Mouse (Mus musculus) spleen, adult 10 weeks (tissue): Measurements from ENCODE around the gene Olfr665. TPM values are rescaled to one million over a fixed set of nuclear protein-coding genes. Genes with fewer than 3 reads are reported as not detected.

ENCODE experiments used
- polyA plus RNA-seq: library from polyadenylated mRNA; stranded (reverse); fragments of 350-450 nt; fragmentation: Illumina TruSeq; extraction: RNeasy Lipid Tissue Mini Kit (QIAGEN cat#74804); gene quantifications from one replicate; pipeline ENCODE4 v1.2.3, GENCODE M21; 2015; ENCODE audit warnings: low replicate concordance; ENCODE audit not compliant: insufficient read depth

Gene Olfr665
- polyA plus RNA-seq: not detected

DNA sequence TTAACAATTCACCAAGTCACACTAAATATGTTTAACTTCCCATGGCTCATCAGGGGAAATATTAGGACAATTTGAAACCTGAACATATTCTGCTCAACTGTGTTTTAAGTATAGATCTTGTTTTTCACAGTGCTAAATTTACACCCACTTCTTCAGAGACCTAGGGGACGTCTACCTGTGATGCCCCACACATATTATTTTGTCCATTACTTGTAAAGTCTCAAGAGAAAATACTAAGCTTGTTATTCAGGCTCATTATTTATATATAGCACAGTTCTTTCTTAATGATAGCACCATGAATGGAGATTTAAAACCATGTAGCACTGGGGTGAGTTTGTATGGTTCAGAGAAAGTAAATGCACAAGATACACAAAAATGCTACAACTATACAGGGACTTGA, at the start of gene Olfr665:
Olfr665 (plus strand) TSS at position 301 of the 400 bp plus-strand sequence.

DNA sequence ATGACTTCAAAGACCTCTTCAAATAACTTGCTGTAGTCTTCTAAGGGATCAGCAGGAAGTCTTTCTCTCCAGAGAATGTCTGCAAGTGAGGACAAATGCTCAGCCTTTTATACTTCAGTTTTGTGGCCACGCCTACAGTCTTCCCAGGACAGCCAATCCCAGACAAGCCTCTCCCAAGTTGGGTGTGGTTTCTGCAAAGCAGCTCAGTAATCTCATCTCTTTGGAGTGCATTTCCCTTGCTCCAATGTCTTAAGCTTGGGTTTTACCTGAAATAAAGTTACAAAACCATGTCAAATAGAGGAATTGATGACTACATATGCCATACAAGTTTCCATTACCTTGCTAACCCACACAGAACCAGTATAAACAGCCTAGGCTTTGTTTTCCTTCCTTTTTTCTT, 35.3 kb upstream of the Olfr665 start, which contains the start of gene Usp17lb:
Usp17lb (minus strand) TSS at position 101 of the 400 bp plus-strand sequence.

DNA sequence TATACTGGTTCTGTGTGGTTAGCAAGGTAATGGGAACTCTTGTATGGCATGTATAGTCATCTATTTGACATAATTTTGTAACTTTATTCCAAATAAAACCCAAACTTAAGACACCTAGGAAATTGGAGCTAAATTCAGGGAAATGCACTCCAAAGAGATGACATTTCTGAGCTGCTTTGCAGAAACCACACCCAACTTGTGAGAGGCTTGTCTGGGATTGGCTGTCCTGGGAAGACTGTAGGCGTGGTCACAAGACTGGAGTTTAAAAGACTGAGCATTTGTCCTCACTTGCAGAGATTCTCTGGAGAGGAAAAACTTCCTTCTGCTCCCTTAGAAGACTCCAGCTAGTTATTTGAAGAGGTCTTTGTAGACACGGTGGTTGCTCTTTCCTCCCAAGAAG, 21.1 kb upstream of the Olfr665 start, which contains the start of gene Usp17la:
Usp17la (plus strand) TSS at position 301 of the 400 bp plus-strand sequence.

GRCm38 (mm10) chr7:104895852-104896251, 18.0 kb downstream of the Olfr665 start, which contains the start of gene Olfr666:
Gene Olfr666 (minus strand): TSS chr7:104895952.

GRCm38 (mm10) chr7:104921382-104921781, 43.6 kb downstream of the Olfr665 start, which contains the start of gene Olfr667:
Gene Olfr667 (minus strand): TSS chr7:104921482.

DNA sequence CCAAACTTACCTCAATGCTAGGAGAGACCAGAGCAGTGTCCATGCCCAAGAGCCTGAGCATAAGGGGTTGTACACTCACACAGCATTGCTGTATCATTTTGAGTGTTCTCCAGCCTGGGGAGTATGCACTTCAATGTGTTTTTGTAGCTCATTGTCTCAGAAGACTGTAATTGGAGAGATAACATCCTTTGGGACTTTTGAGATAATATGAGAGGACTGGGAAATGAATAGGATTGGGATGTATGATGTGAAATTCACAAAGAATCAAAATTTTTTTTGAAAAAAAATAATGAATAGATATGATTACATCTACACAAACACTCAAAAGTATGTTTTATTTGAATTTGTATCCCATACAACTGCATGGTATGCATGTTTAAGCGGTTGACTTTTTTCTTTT, 50.1 kb downstream of the Olfr665 start, which contains the start of gene Olfr668:
Olfr668 (minus strand) TSS at position 101 of the 400 bp plus-strand sequence.

Other genes with a start within 250 kb of the Olfr665 start
- 0.12 TPM for gene Olfr658, start 230.7 kb upstream of the Olfr665 start, polyA plus RNA-seq
- gene Olfr659, start 211.3 kb upstream of the Olfr665 start, polyA plus RNA-seq: not detected
- not detected for gene Olfr661, start 191.5 kb upstream of the Olfr665 start, polyA plus RNA-seq
- not detected for gene Usp17le, start 100.6 kb upstream of the Olfr665 start, polyA plus RNA-seq
- gene Usp17lb, start 35.4 kb upstream of the Olfr665 start, polyA plus RNA-seq: not detected
- gene Usp17la, start 21.0 kb upstream of the Olfr665 start, polyA plus RNA-seq: not detected
- not detected for gene Olfr666, start 17.9 kb downstream of the Olfr665 start, polyA plus RNA-seq
- gene Olfr667, start 43.5 kb downstream of the Olfr665 start, polyA plus RNA-seq: not detected
- gene Olfr668, start 50.0 kb downstream of the Olfr665 start, polyA plus RNA-seq: not detected
- gene Olfr669, start 56.2 kb downstream of the Olfr665 start, polyA plus RNA-seq: not detected
- not detected for gene Olfr670, start 84.6 kb downstream of the Olfr665 start, polyA plus RNA-seq
- not detected for gene Olfr671, start 101.1 kb downstream of the Olfr665 start, polyA plus RNA-seq
- not detected for gene Olfr672, start 124.0 kb downstream of the Olfr665 start, polyA plus RNA-seq
- not detected for gene Olfr675, start 150.4 kb downstream of the Olfr665 start, polyA plus RNA-seq
- gene Olfr676, start 154.7 kb downstream of the Olfr665 start, polyA plus RNA-seq: not detected
- not detected for gene Olfr677, start 173.3 kb downstream of the Olfr665 start, polyA plus RNA-seq
- gene Olfr678, start 186.4 kb downstream of the Olfr665 start, polyA plus RNA-seq: not detected
- not detected for gene Olfr679, start 203.2 kb downstream of the Olfr665 start, polyA plus RNA-seq
- not detected for gene Olfr680-ps1, start 214.8 kb downstream of the Olfr665 start, polyA plus RNA-seq
- not detected for gene Olfr681, start 238.8 kb downstream of the Olfr665 start, polyA plus RNA-seq